Mouse (Mus musculus): ENCODE measurements around the gene Gm49387. TPM values are rescaled to one million over a fixed set of nuclear protein-coding genes. Genes with fewer than 3 reads are reported as not detected.

Gene Gm49387
- polyA plus RNA-seq, 1 experiment from 2014 or later: 0.15 TPM

- H3K27ac ChIP-seq: no peak overlapping the region
These were observed 63.6 kb downstream of the Gm49387 start for GRCm38 (mm10) chr14:31576846-31577697.

GRCm38 (mm10) chr14:31575866-31576265 lies 64.8 kb downstream of the Gm49387 start:
- no peak overlapping the region for H3K27ac ChIP-seq
- WGBS: 83% methylated on average over 9 of the region's 9 CpGs
- no peak overlapping the region for H3K4me2 ChIP-seq (replicated peaks)
- ATAC-seq (ENCODE audit: low FRiP score, low read depth): no peak
- no peaks in the 10 kb centered on the region for H3K9me3 ChIP-seq
- no peak overlapping the region for H3K4me3 ChIP-seq
- H3K4me1 ChIP-seq: no peaks in the 10 kb centered on the region
- no peak overlapping the region for H3K9ac ChIP-seq
- no peaks in the 10 kb centered on the region for H3K36me3 ChIP-seq
- no peaks in the 10 kb centered on the region for H3K27me3 ChIP-seq (replicated peaks)

More at GRCm38 (mm10) chr14:31576846-31577697, 63.6 kb downstream of the Gm49387 start:
- no peak overlapping the region for H3K4me3 ChIP-seq
- H3K4me1 ChIP-seq: no peaks in the 10 kb centered on the region
- H3K4me2 ChIP-seq (replicated peaks): no peak overlapping the region
- H3K9me3 ChIP-seq: no peaks in the 10 kb centered on the region
- no peak overlapping the region for H3K9ac ChIP-seq
- 60% methylated on average over 10 of the region's 10 CpGs for WGBS
- no peaks in the 10 kb centered on the region for H3K36me3 ChIP-seq
- H3K27me3 ChIP-seq (replicated peaks): no peaks in the 10 kb centered on the region
- ATAC-seq (ENCODE audit: low FRiP score, low read depth): no peak

GRCm38 (mm10) chr14:31574903-31575665 lies 65.6 kb downstream of the Gm49387 start:
- H3K4me3 ChIP-seq: no peak overlapping the region
- no peak overlapping the region for H3K4me2 ChIP-seq (replicated peaks)
- no peak overlapping the region for H3K9ac ChIP-seq
- 91% methylated on average over 18 of the region's 18 CpGs for WGBS
- H3K9me3 ChIP-seq: no peaks in the 10 kb centered on the region
- ATAC-seq (ENCODE audit: low FRiP score, low read depth): no peak
- no peaks in the 10 kb centered on the region for H3K27me3 ChIP-seq (replicated peaks)
- no peak overlapping the region for H3K27ac ChIP-seq
- H3K4me1 ChIP-seq: no peaks in the 10 kb centered on the region
- H3K36me3 ChIP-seq: no peaks in the 10 kb centered on the region

GRCm38 (mm10) chr14:31572561-31573175 lies 68.0 kb downstream of the Gm49387 start:
- Histone ChIP-seq H3K4me2 (replicated peaks) (no peak overlapping the region), H3K9ac (no peak overlapping the region), H3K4me1 (peaks cover 5% of the 10 kb centered on the region; the same call in 1 of the 2 replicates), H3K27ac (no peak overlapping the region), H3K27me3 (replicated peaks) (no peaks in the 10 kb centered on the region), H3K9me3 (no peaks in the 10 kb centered on the region), H3K4me3 (no peak overlapping the region), H3K36me3 (no peaks in the 10 kb centered on the region)
- ATAC-seq (ENCODE audit: low FRiP score, low read depth): no peak
- 84% methylated on average over 9 of the region's 9 CpGs for WGBS

GRCm38 (mm10) chr14:31571419-31571818 lies 69.3 kb downstream of the Gm49387 start:
- no peak overlapping the region for H3K4me3 ChIP-seq
- H3K36me3 ChIP-seq: no peaks in the 10 kb centered on the region
- no peak overlapping the region for H3K27ac ChIP-seq
- peaks cover 5% of the 10 kb centered on the region; the same call in 1 of the 2 replicates for H3K4me1 ChIP-seq
- no peak overlapping the region for H3K4me2 ChIP-seq (replicated peaks)
- H3K9me3 ChIP-seq: no peaks in the 10 kb centered on the region
- H3K9ac ChIP-seq: no peak overlapping the region
- WGBS: 90% methylated on average over 5 of the region's 5 CpGs
- ATAC-seq (ENCODE audit: low FRiP score, low read depth): no peak
- H3K27me3 ChIP-seq (replicated peaks): no peaks in the 10 kb centered on the region

- ATAC-seq (ENCODE audit: low FRiP score, low read depth): no peak
- no peaks in the 10 kb centered on the region for H3K27me3 ChIP-seq (replicated peaks)
- H3K4me3 ChIP-seq: no peak overlapping the region
- H3K9me3 ChIP-seq: no peaks in the 10 kb centered on the region
- no peaks in the 10 kb centered on the region for H3K36me3 ChIP-seq
- WGBS: 76% methylated on average over 6 of the region's 6 CpGs
- no peak overlapping the region for H3K9ac ChIP-seq
- no peak overlapping the region for H3K27ac ChIP-seq
- H3K4me1 ChIP-seq: peaks cover 5% of the 10 kb centered on the region; the same call in 1 of the 2 replicates
- H3K4me2 ChIP-seq (replicated peaks): no peak overlapping the region
These were observed 70.3 kb downstream of the Gm49387 start for GRCm38 (mm10) chr14:31570131-31570951.

GRCm38 (mm10) chr14:31569151-31569631 lies 71.5 kb downstream of the Gm49387 start:
- Histone ChIP-seq H3K9ac (no peak overlapping the region), H3K9me3 (no peaks in the 10 kb centered on the region), H3K4me2 (replicated peaks) (no peak overlapping the region), H3K36me3 (no peaks in the 10 kb centered on the region), H3K4me1 (peaks cover 5% of the 10 kb centered on the region; the same call in 1 of the 2 replicates), H3K27ac (no peak overlapping the region), H3K27me3 (replicated peaks) (no peaks in the 10 kb centered on the region), H3K4me3 (no peak overlapping the region)
- 61% methylated on average over 7 of the region's 7 CpGs for WGBS
- no peak for ATAC-seq (ENCODE audit: low FRiP score, low read depth)

GRCm38 (mm10) chr14:31565478-31566212 lies 75.0 kb downstream of the Gm49387 start:
- H3K4me2 ChIP-seq (replicated peaks): no peak overlapping the region
- no peaks in the 10 kb centered on the region for H3K27me3 ChIP-seq (replicated peaks)
- ATAC-seq (ENCODE audit: low FRiP score, low read depth): no peak
- no peak overlapping the region for H3K9ac ChIP-seq
- no peak overlapping the region for H3K27ac ChIP-seq
- no peaks in the 10 kb centered on the region for H3K36me3 ChIP-seq
- no peaks in the 10 kb centered on the region for H3K9me3 ChIP-seq
- peaks cover 5% of the 10 kb centered on the region; the same call in 1 of the 2 replicates for H3K4me1 ChIP-seq
- 75% methylated on average over 9 of the region's 9 CpGs for WGBS
- H3K4me3 ChIP-seq: no peak overlapping the region

GRCm38 (mm10) chr14:31564452-31565179 lies 76.1 kb downstream of the Gm49387 start:
- no peaks in the 10 kb centered on the region for H3K9me3 ChIP-seq
- no peaks in the 10 kb centered on the region for H3K27me3 ChIP-seq (replicated peaks)
- H3K4me1 ChIP-seq: peaks cover 5% of the 10 kb centered on the region; the same call in 1 of the 2 replicates
- ATAC-seq (ENCODE audit: low FRiP score, low read depth): no peak
- 43% methylated on average over 6 of the region's 6 CpGs for WGBS
- no peak overlapping the region for H3K27ac ChIP-seq
- no peak overlapping the region for H3K4me2 ChIP-seq (replicated peaks)
- H3K4me3 ChIP-seq: no peak overlapping the region
- H3K36me3 ChIP-seq: no peaks in the 10 kb centered on the region
- H3K9ac ChIP-seq: no peak overlapping the region

GRCm38 (mm10) chr14:31560886-31561285 lies 79.8 kb downstream of the Gm49387 start:
- H3K36me3 ChIP-seq: no peaks in the 10 kb centered on the region
- WGBS: 77% methylated on average over 5 of the region's 5 CpGs
- H3K9ac ChIP-seq: no peak overlapping the region
- H3K27me3 ChIP-seq (replicated peaks): no peaks in the 10 kb centered on the region
- no peaks in the 10 kb centered on the region for H3K4me1 ChIP-seq
- no peak for ATAC-seq (ENCODE audit: low FRiP score, low read depth)
- H3K9me3 ChIP-seq: no peaks in the 10 kb centered on the region
- H3K4me2 ChIP-seq (replicated peaks): no peak overlapping the region
- no peak overlapping the region for H3K27ac ChIP-seq
- no peak overlapping the region for H3K4me3 ChIP-seq

Measured in neural tube, embryonic 12.5 days (tissue).